Mouse (Mus musculus): ENCODE results near the gene Ulk4. TPM values are rescaled to one million over a fixed set of nuclear protein-coding genes. Genes with fewer than 3 reads are reported as not detected.

Gene Ulk4
- 1 to 10 TPM; 9.2 to 9.9 TPM for total RNA-seq (2021)
- long read RNA-seq, experiment 1, full-length matches to known transcripts: 2 of 8 reads
- long read RNA-seq, experiment 1, partial matches to known transcripts: 0 of 8 reads
- long read RNA-seq, experiment 1, other reads (novel, unspliced or antisense): 6 of 8 reads
- long read RNA-seq, experiment 2, full-length matches to known transcripts: 1 of 6 reads
- long read RNA-seq, experiment 2, partial matches to known transcripts: 2 of 6 reads
- long read RNA-seq, experiment 2, other reads (novel, unspliced or antisense): 3 of 6 reads

GRCm38 (mm10) chr9:121277118-121278060, at the start of gene Ulk4:
Ulk4 (minus strand) TSS chr9:121277197.
- Histone ChIP-seq H3K4me3 (peak within 1 kb of the TSS; percentile 75), H3K27ac (peak within 1 kb of the TSS; percentile 96)
- intact Hi-C loops (cut with DNase I): no loop called here
- TF ChIP-seq CTCF (IDR thresholded peaks at IDR 0.05): no peak
- peak; percentile 89 to 90 for DNase-seq (ENCODE audit: extremely low spot score in 1 of 2, low spot score in 2 of 2)

- intact Hi-C loops (cut with DNase I): no loop called here
- no peak overlapping the region for H3K4me3 ChIP-seq
- TF ChIP-seq CTCF (IDR thresholded peaks at IDR 0.05): no peak
- H3K27ac ChIP-seq: no peak overlapping the region
- no peak for DNase-seq (ENCODE audit: extremely low spot score in 1 of 2, low spot score in 2 of 2)
These were observed 45.0 kb upstream of the Ulk4 start for GRCm38 (mm10) chr9:121322034-121322433.

GRCm38 (mm10) chr9:121321118-121321517, 44.1 kb upstream of the Ulk4 start:
- no peak overlapping the region for H3K4me3 ChIP-seq
- intact Hi-C loops (cut with DNase I): no loop called here

GRCm38 (mm10) chr9:121320433-121320832, 43.4 kb upstream of the Ulk4 start:
- TF ChIP-seq CTCF (IDR thresholded peaks at IDR 0.05): no peak
- Histone ChIP-seq H3K27ac (no peak overlapping the region), H3K4me3 (no peak overlapping the region)
- intact Hi-C loops (cut with DNase I): no loop called here
- no peak for DNase-seq (ENCODE audit: extremely low spot score in 1 of 2, low spot score in 2 of 2)

More at GRCm38 (mm10) chr9:121321118-121321517, 44.1 kb upstream of the Ulk4 start:
- TF ChIP-seq CTCF (IDR thresholded peaks at IDR 0.05): no peak
- H3K27ac ChIP-seq: no peak overlapping the region
- DNase-seq (ENCODE audit: extremely low spot score in 1 of 2, low spot score in 2 of 2): no peak

GRCm38 (mm10) chr9:121319323-121319966, 42.4 kb upstream of the Ulk4 start:
- DNase-seq (ENCODE audit: extremely low spot score in 1 of 2, low spot score in 2 of 2): peak in 1 of 2 experiments; percentile 37
- no peak overlapping the region for H3K4me3 ChIP-seq
- TF ChIP-seq CTCF (IDR thresholded peaks at IDR 0.05): no peak
- intact Hi-C loops (cut with DNase I): loop anchor here (2.0 kb wide), 1 partner anchor 29 kb away; no protein-coding TSS in a partner anchor
- H3K27ac ChIP-seq: peak overlapping the region; percentile 66

- intact Hi-C loops (cut with DNase I): loop anchor here (2.0 kb wide), 1 partner anchor 14 kb away; no protein-coding TSS in a partner anchor
- no peak for TF ChIP-seq CTCF (IDR thresholded peaks at IDR 0.05)
- H3K27ac ChIP-seq: peak overlapping the region; percentile 53
These were observed 39.8 kb upstream of the Ulk4 start for GRCm38 (mm10) chr9:121316621-121317405.

GRCm38 (mm10) chr9:121315901-121316595, 39.1 kb upstream of the Ulk4 start:
- TF ChIP-seq CTCF (IDR thresholded peaks at IDR 0.05): no peak
- DNase-seq (ENCODE audit: extremely low spot score in 1 of 2, low spot score in 2 of 2): no peak
- Histone ChIP-seq H3K27ac (peak overlapping the region; percentile 53), H3K4me3 (no peak overlapping the region)
- intact Hi-C loops (cut with DNase I): loop anchor here (2.0 kb wide), 2 partner anchors 15 to 17 kb away; no protein-coding TSS in a partner anchor

More at GRCm38 (mm10) chr9:121316621-121317405, 39.8 kb upstream of the Ulk4 start:
- no peak overlapping the region for H3K4me3 ChIP-seq
- DNase-seq (ENCODE audit: extremely low spot score in 1 of 2, low spot score in 2 of 2): no peak

GRCm38 (mm10) chr9:121314541-121315152, 37.6 kb upstream of the Ulk4 start:
- Histone ChIP-seq H3K4me3 (peak overlapping the region; percentile 39), H3K27ac (peak overlapping the region; percentile 81)
- no peak for DNase-seq (ENCODE audit: extremely low spot score in 1 of 2, low spot score in 2 of 2)
- intact Hi-C loops (cut with DNase I): loop anchor here (2.0 kb wide), 1 partner anchor 16 kb away; no protein-coding TSS in a partner anchor
- no peak for TF ChIP-seq CTCF (IDR thresholded peaks at IDR 0.05)

- peak in 1 of 2 experiments; percentile 54 for DNase-seq (ENCODE audit: extremely low spot score in 1 of 2, low spot score in 2 of 2)
- intact Hi-C loops (cut with DNase I): loop anchor here (2.0 kb wide), 1 partner anchor 15 kb away; no protein-coding TSS in a partner anchor
- TF ChIP-seq CTCF (IDR thresholded peaks at IDR 0.05): no peak
- Histone ChIP-seq H3K27ac (peak overlapping the region; percentile 81), H3K4me3 (peak overlapping the region; percentile 39)
These were observed 36.8 kb upstream of the Ulk4 start for GRCm38 (mm10) chr9:121313656-121314374.
